Mouse (Mus musculus) Patski (cell line): Measurements from ENCODE around the gene Gm281. TPM values are rescaled to one million over a fixed set of nuclear protein-coding genes. Genes with fewer than 3 reads are reported as not detected.

Experiments
- ATAC-seq: fragments of 100-300 bp; one replicate; pipeline ENCODE4 v1.8.0; 2021
- CTCF ChIA-PET: fragments of 350-600 bp; sonication (Branson Sonifier 250); formaldehyde crosslinking; loops from one replicate; lab custom pipeline; 2022; ENCODE audit warnings: inconsistent platforms; lab: Charles Lee
- POLR2A ChIA-PET: fragments of 350-600 bp; sonication (Branson Sonifier 250); formaldehyde crosslinking; loops from one replicate; lab custom pipeline; 2022; ENCODE audit warnings: antibody characterized with exemption, inconsistent platforms; lab: Charles Lee
- DNase-seq: peaks from one replicate; pipeline ENCODE4 v3.0.0-alpha.2; 2011; ENCODE audit warnings: low read depth, low spot score
- H3K27me3 ChIP-seq: fragments of 371-371 bp; one replicate; pipeline ENCODE4 v1.5.1; 2021
- CTCF ChIP-seq: fragments of 100-300 bp; IDR thresholded peaks from one replicate; pipeline ENCODE4 v1.5.1; 2021
- in situ Hi-C: fragments of 300-500 bp; cut with MboI; formaldehyde crosslinking; loops from 3 replicates; pipeline ENCODE4 v1.11.1; 2018; ENCODE audit warnings: low pct_unique_long_range_greater_than_20kb, mixed read lengths
- polyA plus RNA-seq: library from polyadenylated mRNA; unstranded; gene quantifications from one replicate; pipeline ENCODE4 v1.2.3, GENCODE M21; 2021

Gene Gm281
- polyA plus RNA-seq, 1 experiment from 2014 or later = not detected

- in situ Hi-C loops = no loop called here
- ATAC-seq (no peak), DNase-seq (no peak)
- H3K27me3 ChIP-seq = no peaks in the 10 kb centered on the region
- CTCF ChIA-PET = no interaction called here
- TF ChIP-seq CTCF = no peak
- POLR2A ChIA-PET = no interaction called here
These were observed 19.7 kb upstream of the Gm281 start for GRCm38 (mm10) chr14:13934052-13934371.

GRCm38 (mm10) chr14:13933290-13934051 is 19.2 kb upstream of the Gm281 start:
- DNase-seq (no peak), ATAC-seq (no peak)
- in situ Hi-C loops = no loop called here
- POLR2A ChIA-PET = no interaction called here
- TF ChIP-seq CTCF = no peak
- CTCF ChIA-PET = no interaction called here
- H3K27me3 ChIP-seq = no peaks in the 10 kb centered on the region

- ChIA-PET CTCF (interaction anchor here (0.6 to 3.1 kb wide), 16 partner anchors 10 to 572 kb away, joined by 3 to 23 read pairs (median 8); no protein-coding TSS in a partner anchor), POLR2A (interaction anchor here (0.5 kb wide), 1 partner anchor 339 kb away, joined by 3 read pairs; no protein-coding TSS in a partner anchor)
- DNase-seq (peak; percentile 2), ATAC-seq (peak; percentile 62)
- in situ Hi-C loops = loop anchor here (5.0 to 10.0 kb wide), 2 partner anchors 560 to 1343 kb away; no protein-coding TSS in a partner anchor
- peak; percentile 82 for TF ChIP-seq CTCF
- no peaks in the 10 kb centered on the region for H3K27me3 ChIP-seq
These were observed 3.4 kb upstream of the Gm281 start for GRCm38 (mm10) chr14:13917630-13918029.

- DNase-seq (no peak), ATAC-seq (no peak)
- in situ Hi-C loops = loop anchor here (5.0 to 10.0 kb wide), 2 partner anchors 560 to 1342 kb away; no protein-coding TSS in a partner anchor
- no peak for TF ChIP-seq CTCF
- POLR2A ChIA-PET = interaction anchor here (0.5 kb wide), 1 partner anchor 339 kb away, joined by 3 read pairs; no protein-coding TSS in a partner anchor
- H3K27me3 ChIP-seq = no peaks in the 10 kb centered on the region
- CTCF ChIA-PET = interaction anchor here (0.6 to 3.1 kb wide), 17 partner anchors 10 to 572 kb away, joined by 3 to 23 read pairs (median 7); no protein-coding TSS in a partner anchor
These were observed 2.9 kb upstream of the Gm281 start for GRCm38 (mm10) chr14:13917208-13917607.

- in situ Hi-C loops = loop anchor here (5.0 to 10.0 kb wide), 2 partner anchors 558 to 1340 kb away; no protein-coding TSS in a partner anchor
- DNase-seq = no peak
- TF ChIP-seq CTCF = no peak
- ChIA-PET CTCF (no interaction called here), POLR2A (no interaction called here)
- no peak for ATAC-seq
- no peaks in the 10 kb centered on the region for H3K27me3 ChIP-seq
These were observed 929 bp upstream of the Gm281 start for GRCm38 (mm10) chr14:13915207-13915606.

- no peak for TF ChIP-seq CTCF
- no peaks in the 10 kb centered on the region for H3K27me3 ChIP-seq
- ChIA-PET POLR2A (no interaction called here), CTCF (no interaction called here)
- DNase-seq (no peak), ATAC-seq (no peak)
- in situ Hi-C loops = loop anchor here (10.0 kb wide), 1 partner anchor 1335 kb away; no protein-coding TSS in a partner anchor
These were observed 4.1 kb downstream of the Gm281 start for GRCm38 (mm10) chr14:13910148-13910547.

- CTCF ChIA-PET = interaction anchor here (4.5 kb wide), 1 partner anchor 10 kb away, joined by 20 read pairs; no protein-coding TSS in a partner anchor
- POLR2A ChIA-PET = no interaction called here
- ATAC-seq = no peak
- in situ Hi-C loops = no loop called here
- DNase-seq = no peak
- no peak for TF ChIP-seq CTCF
- no peaks in the 10 kb centered on the region for H3K27me3 ChIP-seq
These were observed 7.1 kb downstream of the Gm281 start for GRCm38 (mm10) chr14:13907145-13907544.

GRCm38 (mm10) chr14:13906461-13906860 is 7.8 kb downstream of the Gm281 start:
- CTCF ChIA-PET = interaction anchor here (4.5 kb wide), 1 partner anchor 11 kb away, joined by 20 read pairs; no protein-coding TSS in a partner anchor
- ATAC-seq (no peak), DNase-seq (no peak)
- in situ Hi-C loops = no loop called here
- no peaks in the 10 kb centered on the region for H3K27me3 ChIP-seq
- POLR2A ChIA-PET = no interaction called here
- no peak for TF ChIP-seq CTCF

- in situ Hi-C loops = loop anchor here (5.0 kb wide), 1 partner anchor 439 kb away; no protein-coding TSS in a partner anchor
- peak; percentile 85 for ATAC-seq
- ChIA-PET CTCF (interaction anchor here (1.3 to 2.5 kb wide), 6 partner anchors 11 to 553 kb away, joined by 4 to 9 read pairs (median 6); no protein-coding TSS in a partner anchor), POLR2A (no interaction called here)
- peak; percentile 2 for DNase-seq
- H3K27me3 ChIP-seq = no peaks in the 10 kb centered on the region
- peak; percentile 68 for TF ChIP-seq CTCF
These were observed 12.6 kb downstream of the Gm281 start for GRCm38 (mm10) chr14:13901611-13902067.

GRCm38 (mm10) chr14:13895198-13895597 is 19.1 kb downstream of the Gm281 start:
- H3K27me3 ChIP-seq = no peaks in the 10 kb centered on the region
- CTCF ChIA-PET = no interaction called here
- in situ Hi-C loops = no loop called here
- POLR2A ChIA-PET = no interaction called here
- ATAC-seq (no peak), DNase-seq (no peak)
- TF ChIP-seq CTCF = no peak

- CTCF ChIA-PET = interaction anchor here (0.6 to 1.3 kb wide), 2 partner anchors 11 to 700 kb away, joined by 3 to 4 read pairs; no protein-coding TSS in a partner anchor
- H3K27me3 ChIP-seq = no peaks in the 10 kb centered on the region
- ATAC-seq (no peak), DNase-seq (no peak)
- no peak for TF ChIP-seq CTCF
- in situ Hi-C loops = no loop called here
- POLR2A ChIA-PET = no interaction called here
These were observed 20.5 kb downstream of the Gm281 start for GRCm38 (mm10) chr14:13893748-13894147.
